Mouse (Mus musculus) megakaryocyte progenitor cell, adult 5-6 weeks (primary cell): ENCODE measurements at regions not wholly inside any gene's neighbourhood (a gene's known extent, or its start where the extent isn't known, plus 50 kb on each side); places are given as distances from the start of the nearest gene placed in this dataset.
"Not testable (repeated sequence)": the region's sequence is repeated elsewhere in the genome, so short reads cannot be mapped to it uniquely, and the experiment has no call there.

Source experiments
- ATAC-seq: replicated peaks from 2 replicates; pipeline ENCODE4 v1.8.0; 2016; ENCODE audit warnings: mild to moderate bottlenecking, moderate TSS enrichment, inconsistent platforms; ENCODE audit not compliant: poor library complexity

DNA sequence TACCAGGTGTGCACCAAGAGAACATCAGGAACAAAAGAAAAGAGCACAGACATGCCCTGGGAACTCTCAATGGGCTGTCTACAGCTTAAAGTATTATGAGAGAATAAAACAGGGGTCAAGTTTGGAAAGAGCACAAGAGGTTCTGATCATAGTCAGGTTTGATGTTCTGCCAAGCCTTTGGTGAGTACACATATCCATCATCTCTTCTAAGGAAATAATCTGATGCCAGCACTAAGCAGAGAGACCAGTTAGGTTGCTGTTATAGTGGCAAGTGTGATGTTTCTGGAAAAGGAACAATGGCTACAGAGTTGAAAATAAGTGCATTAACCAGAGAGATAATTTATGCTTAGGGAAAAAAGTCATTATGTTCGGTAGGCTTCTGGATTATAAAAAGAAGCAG lies 136.9 kb upstream of the Gm11146 start:
- ATAC-seq, result no peak

DNA sequence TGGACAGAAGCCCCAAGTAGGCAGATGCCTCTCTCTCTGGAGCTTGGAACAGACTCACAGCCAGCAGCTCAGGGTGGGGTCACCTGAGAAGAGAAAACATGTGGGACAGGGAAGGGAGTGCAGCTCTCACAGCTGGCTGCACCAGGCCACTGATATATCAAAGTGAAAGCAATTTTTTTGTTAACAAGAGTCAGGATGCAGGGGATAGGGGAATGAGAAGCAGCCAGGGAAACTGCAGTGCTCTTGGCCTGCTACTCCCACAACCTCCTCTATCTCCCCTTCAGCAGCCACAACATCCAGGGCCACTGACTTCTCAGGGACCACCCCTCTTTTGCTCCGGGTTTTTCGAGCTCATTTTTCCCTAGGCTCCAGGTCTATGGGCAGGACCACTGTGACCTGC lies 117.5 kb upstream of the Gm11146 start:
- ATAC-seq, result no peak

DNA sequence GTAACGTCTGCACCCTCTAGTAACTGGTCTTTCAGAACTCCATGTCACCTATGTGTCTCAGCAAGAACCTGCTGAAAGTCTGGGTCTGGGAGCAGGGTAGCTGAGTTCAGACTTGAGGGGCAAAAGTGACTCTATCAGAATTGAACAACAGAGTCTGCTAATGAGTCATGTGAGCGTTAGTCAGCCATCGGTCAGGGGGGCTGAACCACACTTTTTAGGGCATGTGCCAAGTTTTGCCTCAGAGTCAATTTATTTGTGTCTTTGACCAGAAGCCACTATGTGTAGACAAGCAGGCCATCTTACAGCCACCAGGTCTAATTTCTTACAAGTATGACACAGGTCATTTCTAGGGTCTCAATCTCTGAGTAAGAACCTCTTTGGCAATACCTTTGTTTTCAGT lies 115.9 kb upstream of the Gm11146 start:
- not testable (repeated sequence) for ATAC-seq

DNA sequence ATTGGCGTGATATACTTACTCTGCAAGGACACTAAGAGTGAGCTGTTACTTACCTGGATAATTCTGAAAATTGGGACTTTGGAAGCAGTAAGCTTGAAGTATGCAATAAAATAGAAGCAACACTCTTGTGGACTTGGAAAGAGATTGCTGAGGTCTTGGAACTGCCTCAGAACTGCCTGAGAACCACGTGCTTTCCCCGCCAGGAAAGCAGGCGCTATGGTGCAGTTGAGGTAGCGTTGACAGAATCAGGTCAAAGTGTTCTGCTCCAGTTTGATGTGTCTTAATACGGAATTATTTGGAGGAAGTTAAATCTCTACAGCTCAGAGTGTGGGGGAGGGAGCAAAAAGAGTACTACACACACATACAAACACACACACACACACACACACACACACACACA lies 102.8 kb upstream of the Gm11146 start:
- no peak for ATAC-seq

DNA sequence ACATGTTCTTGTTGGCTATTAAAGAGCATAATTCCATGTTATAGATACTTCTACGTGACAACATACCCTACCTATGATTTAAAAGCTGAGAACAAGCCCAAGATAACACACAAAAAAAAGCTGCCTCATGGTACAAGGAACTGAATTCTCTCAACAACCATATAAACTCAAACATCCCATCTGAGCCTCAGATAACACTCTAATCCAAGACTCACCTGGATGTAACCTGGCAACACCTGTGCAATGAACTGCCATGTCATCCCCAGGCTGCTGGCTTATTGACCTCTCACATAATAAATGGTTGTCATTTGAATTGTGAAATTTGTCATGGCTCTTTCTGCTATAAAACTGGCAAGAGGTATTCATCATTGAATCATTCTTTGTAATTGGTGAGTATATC lies 93.5 kb upstream of the Gm11146 start:
- ATAC-seq, result no peak

DNA sequence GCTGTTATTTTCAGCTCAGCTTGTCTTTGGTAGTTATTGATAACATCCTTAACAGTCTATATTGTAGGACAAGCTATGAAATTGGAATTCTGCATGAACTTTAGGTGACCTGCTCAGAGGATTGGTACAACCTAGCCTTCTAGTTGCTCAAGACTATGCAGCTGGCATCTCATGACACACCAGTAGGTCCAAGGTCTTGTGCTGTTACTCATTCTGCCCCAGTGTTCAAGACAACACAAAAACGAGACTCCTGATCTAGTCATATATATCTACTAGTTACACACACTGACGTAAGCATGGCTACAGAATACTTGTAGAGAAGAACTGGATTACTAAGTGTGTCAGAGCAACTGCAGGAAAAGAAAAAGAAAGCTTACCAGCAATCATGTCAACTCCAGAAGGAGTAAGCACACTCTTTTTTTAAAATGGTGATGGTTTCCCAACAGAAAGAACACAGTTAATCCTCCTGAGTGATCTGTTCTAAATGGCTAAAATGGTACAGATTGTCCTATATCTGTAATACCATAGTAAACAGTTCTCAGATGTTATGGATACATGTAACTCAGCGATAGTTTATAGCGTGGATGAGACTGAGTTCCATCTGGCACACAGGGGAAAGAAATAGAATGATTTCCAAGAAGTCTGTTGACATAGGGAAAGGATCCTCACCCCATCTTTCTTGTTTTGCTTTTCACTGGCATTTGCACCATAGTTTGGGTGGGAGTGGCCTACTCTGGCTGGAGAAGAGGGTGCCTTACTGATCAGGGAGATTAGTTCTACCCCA lies 85.4 kb upstream of the Gm11146 start:
- no peak for ATAC-seq

DNA sequence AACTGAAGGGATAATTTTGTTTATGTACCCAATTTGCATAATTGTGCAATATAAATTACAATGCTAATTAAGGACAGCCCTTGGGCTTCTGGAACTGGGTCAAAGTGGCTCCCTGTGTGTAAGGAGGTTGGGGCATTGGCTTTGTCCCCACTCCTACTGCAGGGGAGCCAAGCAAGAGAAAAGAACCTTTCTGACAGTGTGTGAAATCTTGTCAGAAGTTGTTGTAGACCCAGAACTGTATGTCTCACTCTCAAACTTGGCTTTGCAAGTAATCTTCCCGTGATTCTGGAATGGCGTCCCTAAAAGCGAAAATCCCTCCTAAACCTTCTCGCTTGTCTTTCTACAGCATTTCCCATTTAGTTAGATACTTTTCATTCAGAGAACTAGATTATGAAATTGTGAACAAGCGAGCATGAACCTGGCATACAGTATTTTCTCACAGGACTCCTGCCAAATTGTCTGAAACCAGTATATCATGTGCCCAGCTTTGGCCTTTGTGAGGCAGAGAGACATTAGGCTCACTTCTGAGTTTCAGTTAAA lies 83.8 kb upstream of the Gm11146 start:
- ATAC-seq, result no peak

DNA sequence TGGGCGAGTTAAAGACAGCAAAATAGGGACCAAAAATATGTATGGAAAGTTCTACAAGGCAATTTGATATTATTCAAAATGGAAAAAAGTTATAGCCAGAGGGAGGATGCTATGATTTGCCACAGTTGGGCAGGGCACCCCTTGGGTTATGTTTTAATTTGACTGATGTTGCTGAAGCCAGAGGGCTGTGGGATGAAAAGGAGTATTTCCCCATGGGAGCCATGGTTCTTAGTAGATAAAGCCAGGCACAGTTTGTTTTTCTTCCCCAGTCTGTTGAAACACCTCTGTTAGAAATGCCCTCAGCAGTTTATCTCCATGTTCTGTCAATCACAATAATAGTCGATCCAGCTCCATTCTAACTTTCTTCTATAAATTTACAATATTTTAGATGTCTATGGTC lies 82.6 kb upstream of the Gm11146 start:
- no peak for ATAC-seq

DNA sequence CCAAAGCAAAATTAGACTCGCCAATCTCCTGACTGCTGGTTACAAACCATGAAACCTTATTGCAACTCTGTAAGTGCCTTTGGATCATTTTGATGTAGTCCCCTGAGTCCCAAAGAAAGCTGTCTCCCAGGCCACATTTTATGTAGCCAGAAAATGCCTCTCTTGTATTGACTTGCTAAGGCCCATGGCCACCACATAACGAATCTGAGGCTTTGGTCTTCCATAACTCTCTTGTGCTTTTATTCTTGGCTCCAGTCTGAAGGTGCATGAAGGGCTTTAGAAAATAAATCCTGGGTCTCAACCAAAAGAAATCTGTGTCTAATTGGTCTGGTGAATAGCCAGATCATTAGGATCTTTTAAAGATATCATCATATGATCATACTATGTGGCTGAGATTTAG lies 77.3 kb upstream of the Gm11146 start:
- no peak for ATAC-seq

DNA sequence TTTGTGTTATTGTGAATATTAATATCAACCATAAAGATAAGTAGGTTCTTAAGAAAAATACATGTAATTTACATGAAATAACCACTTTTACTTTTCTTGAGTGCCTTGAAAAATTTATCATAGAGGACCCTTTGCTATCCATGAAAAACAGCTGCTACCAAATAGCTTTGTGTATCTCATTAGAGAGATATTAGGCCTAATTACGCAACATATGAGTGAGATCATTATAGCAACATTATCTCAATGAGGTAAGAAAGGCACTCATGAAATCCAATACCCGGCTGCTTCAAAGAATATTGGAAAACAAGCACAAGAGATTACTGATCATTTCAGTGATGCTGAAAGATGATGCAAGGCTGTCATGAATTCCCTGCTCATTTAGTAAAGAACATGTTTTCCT lies 74.9 kb upstream of the Gm11146 start:
- no peak for ATAC-seq

DNA sequence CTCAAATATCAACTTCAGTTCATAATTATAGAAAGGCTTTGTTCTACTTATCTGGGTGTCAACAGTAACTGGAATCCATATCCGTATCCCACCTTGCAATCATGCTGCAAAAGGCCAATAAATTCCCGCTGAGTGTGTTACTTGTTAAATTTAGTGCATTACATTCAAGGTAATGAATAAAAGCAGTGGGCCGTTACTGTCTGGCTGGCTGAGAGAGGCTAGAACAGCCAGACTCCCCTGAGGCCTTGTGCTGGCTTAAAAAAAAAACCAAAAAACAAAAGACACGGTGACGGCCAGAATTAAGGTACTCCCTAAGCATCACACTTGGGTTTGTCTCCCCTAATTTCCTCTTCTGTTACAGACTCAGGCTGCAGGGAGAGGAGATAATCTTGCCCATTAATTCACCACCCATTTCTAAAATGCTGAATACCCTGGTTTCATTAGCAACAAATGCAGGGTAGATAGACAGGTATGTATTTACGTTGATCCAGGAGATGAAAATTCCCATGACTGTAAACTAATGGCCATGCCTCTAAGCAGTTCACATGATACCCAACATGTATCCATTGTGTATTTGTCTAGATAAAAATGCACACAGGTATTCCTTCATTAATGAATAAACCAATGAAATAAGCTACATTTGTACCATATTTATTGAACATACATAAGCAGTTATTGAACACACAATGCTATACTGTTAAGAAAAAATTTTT lies 74.1 kb upstream of the Gm11146 start:
- no peak for ATAC-seq

DNA sequence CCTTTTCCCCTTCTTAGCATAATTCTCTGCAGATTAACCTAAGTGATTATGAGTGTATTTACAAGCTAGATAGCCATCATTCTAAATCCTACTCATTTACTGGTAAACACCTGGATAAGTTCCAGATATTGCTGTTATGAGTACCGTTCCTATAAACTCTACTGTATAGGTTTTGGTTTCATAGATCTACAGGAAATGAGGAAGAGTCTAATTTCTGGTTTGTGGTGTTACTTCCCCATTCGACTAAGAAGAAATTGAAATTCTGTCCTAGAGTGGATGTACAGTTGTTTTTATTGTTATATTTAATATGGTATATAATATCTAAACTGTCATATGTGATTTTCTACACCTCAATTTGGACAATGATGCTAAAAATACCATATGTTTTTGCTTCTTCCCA lies 69.4 kb upstream of the Gm11146 start:
- ATAC-seq, result peak; percentile 69

DNA sequence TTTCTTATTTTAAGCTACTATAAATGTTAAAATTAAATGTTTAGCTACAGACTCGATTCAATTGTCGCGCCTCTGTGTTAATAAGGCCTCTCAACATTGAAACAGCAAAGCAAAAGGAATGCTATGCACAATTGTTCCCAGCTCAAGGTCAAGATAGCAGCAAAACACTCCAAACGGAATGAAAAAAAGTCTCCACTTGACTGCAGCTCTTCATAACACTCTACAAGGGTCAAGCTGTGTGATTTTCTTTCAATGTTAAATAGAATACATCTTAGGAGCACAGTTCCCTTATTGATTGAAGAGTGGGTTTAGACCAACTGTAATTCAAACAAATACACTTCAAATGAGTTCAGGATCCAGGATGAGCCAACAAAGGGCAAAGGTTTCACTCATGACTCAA lies 63.9 kb upstream of the Gm11146 start:
- no peak for ATAC-seq

DNA sequence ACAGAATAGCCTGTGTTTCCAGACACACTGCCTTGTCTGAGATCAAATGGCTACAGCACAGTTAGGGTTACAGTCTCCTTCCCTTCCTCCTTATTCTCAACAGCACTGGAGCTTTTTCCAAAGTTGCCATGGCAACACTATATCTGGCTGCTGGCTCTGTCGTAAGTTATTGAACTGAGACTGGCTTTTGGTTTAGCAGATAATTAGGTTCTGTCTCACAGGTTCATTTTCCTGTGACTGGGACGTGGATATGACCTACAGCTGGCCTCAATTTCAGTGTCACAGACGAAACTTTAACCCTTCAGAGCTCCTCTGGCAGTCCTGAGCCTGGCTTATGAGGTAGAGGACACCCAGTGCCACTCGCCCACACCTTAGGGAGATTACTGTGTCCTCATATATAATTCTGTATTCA lies 60.2 kb upstream of the Gm11146 start:
- ATAC-seq, result no peak

DNA sequence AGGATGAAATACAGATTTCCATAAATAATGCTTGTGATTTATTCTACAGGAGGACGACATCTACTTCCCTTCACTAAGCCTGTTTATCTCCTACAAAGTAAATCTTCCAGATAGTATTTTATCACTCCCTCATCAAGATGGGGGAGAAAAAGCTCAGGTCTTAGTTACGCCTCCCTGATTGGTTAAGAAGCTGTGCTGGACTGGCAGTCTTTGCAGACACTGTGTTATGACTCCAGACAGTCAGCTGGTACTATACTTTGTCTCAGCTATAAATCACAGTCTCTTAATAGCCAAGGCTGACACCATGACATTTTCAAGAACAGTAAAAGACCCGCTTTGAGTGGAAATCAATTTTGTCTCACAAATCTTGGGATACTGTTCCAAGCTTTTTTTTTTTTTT lies 51.4 kb upstream of the Gm11146 start:
- ATAC-seq, result no peak
